Mouse (Mus musculus) heart, postnatal 0 days (tissue): ENCODE data around the gene Gm13539. TPM values are rescaled to one million over a fixed set of nuclear protein-coding genes. Genes with fewer than 3 reads are reported as not detected.
"Not testable (repeated sequence)": the region's sequence is repeated elsewhere in the genome, so short reads cannot be mapped to it uniquely, and the experiment has no call there.

Experiments used
- ATAC-seq: fragments of 200-750 bp; cut with Nextera tagmentation; 2 replicates; pipeline ENCODE4 v1.8.0; 2017; ENCODE audit warnings: low read depth, moderate number of reproducible peaks, moderate library complexity; ENCODE audit not compliant: insufficient read depth
- DNase-seq: peaks from one replicate; pipeline ENCODE4 v3.0.0-alpha.2; 2016; ENCODE audit warnings: low spot score
- H3K27ac ChIP-seq: fragments of 300-500 bp; sonication (generic); 2 replicates; pipeline ENCODE4 v1.5.1; 2014; ENCODE audit warnings: low read depth, mild to moderate bottlenecking
- H3K27me3 ChIP-seq: fragments of 300-500 bp; sonication (generic); 2 replicates; pipeline ENCODE4 v1.6.1; 2014; ENCODE audit warnings: low read length, mixed read lengths; ENCODE audit not compliant: control insufficient read depth, insufficient read depth
- H3K36me3 ChIP-seq: fragments of 300-500 bp; sonication (generic); replicated peaks from 2 replicates; pipeline ENCODE4 v1.6.1; 2014; ENCODE audit warnings: low read length, mixed read lengths; ENCODE audit not compliant: control insufficient read depth, insufficient read depth
- H3K4me1 ChIP-seq: fragments of 300-500 bp; sonication (generic); 2 replicates; pipeline ENCODE4 v1.6.1; 2014; ENCODE audit warnings: antibody characterized with exemption; ENCODE audit not compliant: control insufficient read depth, insufficient read depth
- H3K4me2 ChIP-seq: fragments of 300-500 bp; sonication (generic); 2 replicates; pipeline ENCODE4 v1.6.1; 2014; ENCODE audit warnings: low read depth, mild to moderate bottlenecking, low read length, moderate library complexity
- H3K4me3 ChIP-seq: fragments of 300-500 bp; sonication (generic); 2 replicates; pipeline ENCODE4 v1.5.1; 2014; ENCODE audit warnings: low read depth, low read length
- H3K9ac ChIP-seq: fragments of 300-500 bp; sonication (generic); replicated peaks from 2 replicates; pipeline ENCODE4 v1.6.1; 2014; ENCODE audit warnings: low read depth, low read length, mixed read lengths
- H3K9me3 ChIP-seq: fragments of 300-500 bp; sonication (generic); replicated peaks from 2 replicates; pipeline ENCODE4 v1.6.1; 2016; ENCODE audit warnings: low read length; ENCODE audit not compliant: control insufficient read depth
- CTCF ChIP-seq: IDR thresholded peaks from 2 replicates; pipeline ENCODE4 v1.5.1; 2016; ENCODE audit warnings: antibody characterized with exemption, control low read depth, low read depth
- EP300 ChIP-seq: IDR thresholded peaks from 2 replicates; pipeline ENCODE4 v1.6.1; 2016; ENCODE audit warnings: antibody characterized with exemption, low read depth
- WGBS: fragments of 180-500 bp; shearing (Covaris S2); extraction: QIAGEN DNeasy Blood & Tissue Kit; methylation state at CpG from one replicate; pipeline ENCODE4 v1.1.7; 2014; 5-methylcytosine and 5-hydroxymethylcytosine counted together
- polyA plus RNA-seq: library from polyadenylated mRNA; unstranded; fragments of >200 nt; fragmentation: Nextera tagmentation; extraction: Ambion mirVana; gene quantifications from 2 replicates; pipeline ENCODE4 v1.2.1, GENCODE M21; 2015
- total RNA-seq: library from RNA; depleted of rRNA; stranded (reverse); fragments of >200 nt; gene quantifications from 2 replicates; pipeline ENCODE4 v1.2.3, GENCODE M21; 2014; ENCODE audit warnings: low replicate concordance; rRNA removed

Gene Gm13539
- total RNA-seq (not detected in 2 replicates), polyA plus RNA-seq (not detected in 2 replicates)

DNA sequence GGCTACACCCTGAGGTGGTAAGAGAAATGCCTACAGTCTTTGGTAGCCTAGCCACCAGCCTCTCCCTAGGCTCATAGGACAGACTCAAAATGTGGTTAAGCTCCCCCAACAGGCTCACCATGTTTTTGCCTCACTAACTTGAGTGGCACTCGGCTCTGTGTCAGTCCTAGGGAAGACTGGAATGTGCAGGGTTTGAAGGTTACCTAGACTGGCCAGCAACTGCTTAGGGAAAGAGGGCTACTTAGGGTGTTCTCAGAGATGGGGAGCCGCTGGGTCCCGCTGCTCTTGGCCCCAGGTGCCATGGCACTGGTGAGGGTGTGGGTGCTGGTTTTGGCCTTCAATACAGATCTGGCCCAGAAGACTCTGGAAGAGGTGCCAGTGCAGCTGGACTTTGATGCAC, at the start of gene Gm13539:
Gene Gm13539, plus strand, starts transcription at position 301 of the 400 bp plus-strand sequence.
- 77% methylated on average over 3 of the region's 3 CpGs for WGBS

DNA sequence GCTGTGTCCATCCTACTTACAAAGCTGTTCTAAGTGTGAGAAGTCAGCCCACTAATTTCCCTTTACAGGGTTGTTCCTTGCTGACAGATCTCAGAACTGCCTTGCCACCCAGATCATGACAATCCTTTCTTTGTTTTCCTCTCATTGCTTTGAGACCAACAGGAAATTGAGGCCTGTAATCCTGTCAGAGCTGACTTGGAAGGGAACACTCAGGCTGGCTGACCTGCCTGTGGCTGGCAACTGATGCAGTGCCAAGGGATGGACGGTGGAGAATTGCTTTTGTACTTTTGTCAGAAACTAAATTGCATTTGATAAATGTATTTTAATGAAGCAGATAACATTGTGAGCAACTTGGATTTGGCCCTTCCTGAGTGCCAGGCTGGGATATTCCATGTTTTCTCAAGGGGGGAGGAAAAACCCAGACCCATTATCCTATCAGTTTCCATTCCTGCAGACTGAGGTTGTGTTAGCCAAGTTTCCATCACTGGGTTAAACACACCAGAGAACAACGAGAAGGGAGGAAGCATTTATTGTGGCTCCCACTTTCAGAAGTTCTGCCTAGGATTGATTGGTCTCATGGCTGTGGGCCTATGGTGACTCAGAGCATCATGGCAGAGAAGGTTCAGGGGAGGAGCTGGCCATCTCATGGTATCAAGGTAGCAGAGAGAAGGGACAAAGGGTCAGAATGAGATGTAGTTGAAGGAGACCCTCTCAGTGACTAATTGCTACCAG, 48.7 kb upstream of the Gm13539 start:
- 25% methylated on average over 2 of the region's 2 CpGs for WGBS
- H3K27ac ChIP-seq = no peak overlapping the region
- no peak overlapping the region for H3K4me3 ChIP-seq
- H3K9me3 ChIP-seq = no peaks in the 10 kb centered on the region
- no peak for ATAC-seq
- no peak overlapping the region for H3K4me2 ChIP-seq
- no peaks in the 10 kb centered on the region for H3K36me3 ChIP-seq
- H3K27me3 ChIP-seq = no peaks in the 10 kb centered on the region
- DNase-seq = peak; percentile 12
- H3K4me1 ChIP-seq = no peaks in the 10 kb centered on the region
- no peak overlapping the region for H3K9ac ChIP-seq
- TF ChIP-seq EP300 (no peak), CTCF (no peak)

More for the DNA sequence above, at the start of gene Gm13539:
- no peak for TF ChIP-seq CTCF
- TF ChIP-seq EP300 = no peak
- H3K27ac ChIP-seq = no peak within 1 kb of the TSS
- ATAC-seq (no peak), DNase-seq (no peak)
- H3K27me3 ChIP-seq = no peaks in the 10 kb centered on the region
- H3K4me3 ChIP-seq = no peak within 1 kb of the TSS
- no peak within 1 kb of the TSS for H3K9ac ChIP-seq
- H3K4me2 ChIP-seq = no peak within 1 kb of the TSS
- no peaks in the 10 kb centered on the region for H3K9me3 ChIP-seq
- H3K4me1 ChIP-seq = no peaks in the 10 kb centered on the region
- no peaks in the 10 kb centered on the region for H3K36me3 ChIP-seq

DNA sequence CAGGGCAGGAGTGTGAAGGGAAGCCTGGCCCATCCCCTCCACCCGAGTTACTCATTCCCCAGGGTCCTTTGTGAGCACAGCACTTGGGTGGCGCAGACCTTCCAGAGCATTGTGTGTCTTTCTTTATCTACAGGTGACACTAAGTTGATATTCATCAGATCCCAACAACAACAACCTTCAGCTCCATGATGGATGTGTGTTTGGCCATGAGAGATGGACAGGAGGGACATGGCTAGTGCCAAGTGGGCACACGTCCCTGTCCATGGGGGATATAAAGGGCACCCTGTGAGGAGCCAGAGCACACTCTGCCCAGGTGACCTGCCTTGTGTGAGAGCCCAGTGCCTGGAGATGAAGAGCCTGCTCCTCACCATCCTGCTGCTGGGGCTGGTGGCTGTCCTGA, 45.3 kb upstream of the Gm13539 start, which contains the start of gene Obp2b:
Gene Obp2b, plus strand, starts transcription at position 301 of the 400 bp plus-strand sequence.
- not testable (repeated sequence) for H3K27me3 ChIP-seq, ATAC-seq, H3K4me3 ChIP-seq, H3K27ac ChIP-seq, H3K9me3 ChIP-seq, H3K4me2 ChIP-seq, H3K36me3 ChIP-seq, H3K4me1 ChIP-seq, DNase-seq, H3K9ac ChIP-seq
- 70% methylated on average over 3 of the region's 3 CpGs for WGBS

DNA sequence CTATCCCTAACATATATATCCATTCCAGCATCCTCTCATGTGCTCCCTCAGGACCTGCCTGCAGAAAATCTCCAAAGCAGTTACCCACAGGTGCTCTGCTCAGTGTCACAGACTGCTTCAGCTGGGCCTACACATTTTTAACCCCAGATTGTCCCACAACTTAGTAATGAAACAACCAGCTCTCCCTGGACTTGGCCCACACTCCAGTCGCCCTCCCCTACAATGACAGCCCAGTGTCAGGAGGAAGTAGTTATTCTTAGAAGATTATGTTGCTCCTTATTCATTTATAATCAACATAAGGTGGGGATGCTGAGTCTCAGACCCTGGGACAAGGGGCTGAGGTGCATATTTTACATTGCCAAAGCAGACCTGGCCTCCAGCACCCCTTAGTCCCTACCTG, 40.4 kb upstream of the Gm13539 start:
- H3K27me3 ChIP-seq = no peaks in the 10 kb centered on the region
- TF ChIP-seq EP300 (no peak), CTCF (no peak)
- no peaks in the 10 kb centered on the region for H3K9me3 ChIP-seq
- no peak overlapping the region for H3K9ac ChIP-seq
- H3K4me2 ChIP-seq = no peak overlapping the region
- ATAC-seq (no peak), DNase-seq (peak; percentile 32)
- H3K4me3 ChIP-seq = no peak overlapping the region
- WGBS = 62% methylated on average over 1 of the region's 1 CpGs
- H3K27ac ChIP-seq = no peak overlapping the region
- H3K4me1 ChIP-seq = no peaks in the 10 kb centered on the region
- H3K36me3 ChIP-seq = no peaks in the 10 kb centered on the region

DNA sequence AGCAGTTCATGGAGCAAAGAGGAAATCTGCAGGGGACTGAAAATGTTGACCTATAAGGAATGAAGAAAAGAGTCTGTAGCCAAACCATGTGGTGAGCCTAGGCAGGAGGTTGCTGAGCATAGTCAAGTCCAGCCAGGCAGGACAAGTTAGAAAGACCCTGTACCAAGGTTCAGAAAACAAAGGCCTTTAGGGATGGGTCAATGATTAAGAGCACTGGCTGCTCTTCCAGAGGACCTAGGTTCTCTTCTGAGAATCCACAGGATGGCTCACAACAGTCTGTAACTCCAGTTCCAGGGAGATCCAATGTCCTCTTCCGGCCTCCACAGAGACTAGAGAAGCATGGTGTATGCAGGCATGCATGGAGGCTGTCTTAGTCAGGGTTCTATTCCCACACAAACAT, 27.9 kb upstream of the Gm13539 start:
- WGBS = 93% methylated on average over 1 of the region's 1 CpGs

More for the DNA sequence above, 27.9 kb upstream of the Gm13539 start:
- 0 out of 2 replicates have a peak, but pooled peaks cover 3% of the 10 kb centered on the region for H3K9me3 ChIP-seq
- no peaks in the 10 kb centered on the region for H3K4me1 ChIP-seq
- TF ChIP-seq CTCF (no peak), EP300 (no peak)
- H3K27me3 ChIP-seq = no peaks in the 10 kb centered on the region
- no peak overlapping the region for H3K4me2 ChIP-seq
- ATAC-seq (no peak), DNase-seq (no peak)
- H3K36me3 ChIP-seq = no peaks in the 10 kb centered on the region
- no peak overlapping the region for H3K4me3 ChIP-seq
- H3K27ac ChIP-seq = no peak overlapping the region
- H3K9ac ChIP-seq = no peak overlapping the region
